Mouse (Mus musculus) central nervous system, embryonic 18 days (tissue): Measurements from ENCODE around the gene Stom. TPM values are rescaled to one million over a fixed set of nuclear protein-coding genes. Genes with fewer than 3 reads are reported as not detected.

Experiments
- polyA plus RNA-seq: library from polyadenylated mRNA; depleted of rRNA; stranded (reverse); fragments of >200 nt; gene quantifications from 2 replicates; pipeline ENCODE4 v1.2.3, GENCODE M21; 2012; rRNA removed

The Stom gene
- polyA plus RNA-seq, result 11.0 and 12.9 TPM in 2 replicates

GRCm38 (mm10) chr2:35336388-35337280 lies at the start of gene Stom:
Gene Stom, minus strand, starts transcription at chr2:35336976.

GRCm38 (mm10) chr2:35367629-35368028 lies 30.9 kb upstream of the Stom start, which contains the start of gene 4930568D16Rik:
Gene 4930568D16Rik, minus strand, starts transcription at chr2:35367729.

Other genes with a start within 250 kb of the Stom start
- 1.00 and 1.5 TPM in 2 replicates for gene AI182371, start 235.4 kb downstream of the Stom start, polyA plus RNA-seq
- gene Cntrl, start 227.5 kb downstream of the Stom start, polyA plus RNA-seq, result 18.5 and 22.0 TPM in 2 replicates
- 175 and 177 TPM in 2 replicates for gene Rab14, start 135.9 kb downstream of the Stom start, polyA plus RNA-seq
- gene Gsn, start 80.6 kb downstream of the Stom start, polyA plus RNA-seq, result 33.2 and 33.6 TPM in 2 replicates
- gene 4930568D16Rik, start 30.8 kb upstream of the Stom start, polyA plus RNA-seq, result not detected in 2 replicates
- not detected in 2 replicates for gene 4930402F06Rik, start 60.2 kb upstream of the Stom start, polyA plus RNA-seq
- gene Ggta1, start 126.3 kb upstream of the Stom start, polyA plus RNA-seq, result 5.7 and 6.6 TPM in 2 replicates
- 96.3 and 106 TPM in 2 replicates for gene Dab2ip, start 221.3 kb upstream of the Stom start, polyA plus RNA-seq